Comparison of ENCODE assay signal across 8 mouse cellular contexts in the genomic region with DNA sequence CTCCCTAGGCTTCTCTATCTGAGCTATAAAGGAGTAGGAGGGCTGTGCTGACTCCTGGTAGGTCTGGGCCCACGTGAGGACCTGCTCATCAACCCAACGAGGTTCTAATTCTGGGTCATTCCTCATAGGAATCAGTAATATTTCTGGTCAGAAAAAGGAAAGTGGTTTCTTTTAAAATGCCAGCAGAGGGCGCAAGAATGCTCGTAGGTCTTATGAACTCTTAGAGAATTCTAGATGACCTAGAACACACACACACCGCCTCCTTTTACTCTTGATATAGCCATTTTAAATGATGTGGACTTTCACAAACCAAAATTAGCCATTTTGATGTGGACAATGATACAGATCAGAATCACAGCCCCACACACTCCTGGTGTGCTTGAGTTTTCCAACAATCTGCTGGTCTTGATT. TPM values are rescaled to one million over a fixed set of nuclear protein-coding genes. Genes with fewer than 3 reads are reported as not detected.
DNase-seq lines count a peak whose midpoint lies in the region; ATAC-seq and TF ChIP-seq lines count a peak whose summit lies in the region.

No protein-coding gene starts in this region.

- no peak for ATAC-seq in forebrain, embryonic 16.5 days
- ATAC-seq in heart, embryonic 15.5 days (replicated peaks; ENCODE audit: insufficient number of reproducible peaks, insufficient read depth, low FRiP score, low read depth) = no peak
- no peak for ATAC-seq in limb, embryonic 15.5 days (ENCODE audit: insufficient number of reproducible peaks, low FRiP score, low TSS enrichment, low read depth)
- ATAC-seq in neural tube, embryonic 12.5 days (ENCODE audit: low FRiP score, low read depth) = no peak

- no peak overlapping the region for H3K27ac ChIP-seq in forebrain, embryonic 10.5 days
- H3K27ac ChIP-seq in forebrain, embryonic 16.5 days (ENCODE audit: low read length) = no peak overlapping the region
- no peak overlapping the region for H3K27ac ChIP-seq in CH12.LX (ENCODE audit: insufficient read depth, low read depth)
- peak overlapping the region; percentile 45; the same call in 1 of the 2 replicates for H3K27ac ChIP-seq in heart, embryonic 15.5 days
- H3K27ac ChIP-seq in limb, embryonic 15.5 days = no peak overlapping the region
- no peak overlapping the region for H3K27ac ChIP-seq in neural tube, embryonic 12.5 days

- TF ChIP-seq RAD21 in CH12.LX (IDR thresholded peaks at IDR 0.05; ENCODE audit: low read depth, low read length) = peak; percentile 77

- H3K4me1 ChIP-seq in forebrain, embryonic 10.5 days = peaks cover 42% of the 10 kb centered on the region
- H3K4me1 ChIP-seq in forebrain, embryonic 16.5 days (replicated peaks; ENCODE audit: control insufficient read depth, insufficient read depth, low read length) = peaks cover 23% of the 10 kb centered on the region
- peaks cover 11 to 49% of the 10 kb centered on the region in 2 experiments for H3K4me1 ChIP-seq in CH12.LX (ENCODE audit: control insufficient read depth in 1 of 2, insufficient read depth in 2 of 2)
- peaks cover 26% of the 10 kb centered on the region for H3K4me1 ChIP-seq in heart, embryonic 15.5 days (replicated peaks)
- H3K4me1 ChIP-seq in limb, embryonic 15.5 days = peaks cover 27% of the 10 kb centered on the region
- H3K4me1 ChIP-seq in neural tube, embryonic 12.5 days = peaks cover 25% of the 10 kb centered on the region

- peak; percentile 35 to 89 for TF ChIP-seq CTCF in CH12.LX (conservative IDR thresholded peaks at IDR 0.05 in 1 of 2, IDR thresholded peaks at IDR 0.05 in 1 of 2; ENCODE audit: low read depth in 2 of 2, low read length in 2 of 2)

- peak; percentile 34 for DNase-seq in forebrain, embryonic 10.5 days (ENCODE audit: extremely low spot score, low spot score)
- peak; percentile 79 for DNase-seq in CH12.LX (ENCODE audit: extremely low read depth)
- DNase-seq in cerebellum, postnatal 25 days = peak; percentile 31 to 74
- no peak for DNase-seq in layer of hippocampus, adult 9-10 months (ENCODE audit: low spot score)

- TF ChIP-seq EP300 in CH12.LX (IDR thresholded peaks at IDR 0.05; ENCODE audit: low read length) = no peak

- H3K36me3 ChIP-seq in forebrain, embryonic 10.5 days (replicated peaks) = no peaks in the 10 kb centered on the region
- H3K36me3 ChIP-seq in forebrain, embryonic 16.5 days (ENCODE audit: control insufficient read depth, insufficient read depth) = no peaks in the 10 kb centered on the region
- H3K36me3 ChIP-seq in CH12.LX (replicated peaks in 1 of 2; ENCODE audit: control insufficient read depth in 1 of 2, insufficient read depth in 1 of 2, low read length in 1 of 2) = no peaks in the 10 kb centered on the region
- H3K36me3 ChIP-seq in heart, embryonic 15.5 days = no peaks in the 10 kb centered on the region
- no peaks in the 10 kb centered on the region for H3K36me3 ChIP-seq in limb, embryonic 15.5 days
- no peaks in the 10 kb centered on the region for H3K36me3 ChIP-seq in neural tube, embryonic 12.5 days

- H3K4me2 ChIP-seq in forebrain, embryonic 16.5 days (ENCODE audit: low read length) = no peak overlapping the region
- H3K4me2 ChIP-seq in CH12.LX (ENCODE audit: insufficient read depth, low read depth, poor library complexity, severe bottlenecking) = peak overlapping the region; percentile 60; the same call in 1 of the 2 replicates
- H3K4me2 ChIP-seq in heart, embryonic 15.5 days = peak overlapping the region; percentile 68
- H3K4me2 ChIP-seq in limb, embryonic 15.5 days = 0 out of 2 replicates have a peak overlapping the region, but pooled peaks have one; percentile 20
- peak overlapping the region; percentile 25; the same call in 1 of the 2 replicates for H3K4me2 ChIP-seq in neural tube, embryonic 12.5 days (replicated peaks)

- H3K27me3 ChIP-seq in forebrain, embryonic 10.5 days (ENCODE audit: poor library complexity, severe bottlenecking) = no peaks in the 10 kb centered on the region
- no peaks in the 10 kb centered on the region for H3K27me3 ChIP-seq in forebrain, embryonic 16.5 days (replicated peaks; ENCODE audit: control insufficient read depth, insufficient read depth, low read length)
- H3K27me3 ChIP-seq in CH12.LX (replicated peaks) = no peaks in the 10 kb centered on the region
- H3K27me3 ChIP-seq in heart, embryonic 15.5 days = no peaks in the 10 kb centered on the region
- no peaks in the 10 kb centered on the region for H3K27me3 ChIP-seq in limb, embryonic 15.5 days
- H3K27me3 ChIP-seq in neural tube, embryonic 12.5 days (replicated peaks) = no peaks in the 10 kb centered on the region

- no peaks in the 10 kb centered on the region for H3K79me2 ChIP-seq in CH12.LX (replicated peaks; ENCODE audit: control insufficient read depth, extremely low read depth, insufficient read depth, poor library complexity, severe bottlenecking)

- no peak for TF ChIP-seq POLR2A in CH12.LX (IDR thresholded peaks at IDR 0.05; ENCODE audit: low read depth, low read length)

- in situ Hi-C loops in CH12.LX (cut with MboI; ENCODE audit: low pct_ligation_motif_present, low pct_unique_long_range_greater_than_20kb, low sequenced_read_pairs) = loop anchor here (5.0 kb wide), 1 partner anchor 52 kb away; no protein-coding TSS in a partner anchor

- H3K9ac ChIP-seq in forebrain, embryonic 16.5 days (replicated peaks; ENCODE audit: low read depth, low read length) = no peak overlapping the region
- no peak overlapping the region for H3K9ac ChIP-seq in CH12.LX (ENCODE audit: insufficient read depth, low read depth)
- H3K9ac ChIP-seq in heart, embryonic 15.5 days = no peak overlapping the region
- H3K9ac ChIP-seq in limb, embryonic 15.5 days = no peak overlapping the region
- H3K9ac ChIP-seq in neural tube, embryonic 12.5 days = no peak overlapping the region

- dilution Hi-C loops in CH12.LX (cut with MboI; ENCODE audit: extremely low pct_ligation_motif_present, extremely low pct_unique_long_range_greater_than_20kb, low sequenced_read_pairs) = no loop called here

- 8% methylated on average over 5 of the region's 5 CpGs for WGBS in forebrain, embryonic 10.5 days
- WGBS in forebrain, embryonic 16.5 days = 2% methylated on average over 5 of the region's 5 CpGs
- WGBS in heart, embryonic 15.5 days = 3% methylated on average over 5 of the region's 5 CpGs
- WGBS in limb, embryonic 15.5 days = 3% methylated on average over 5 of the region's 5 CpGs
- 7% methylated on average over 5 of the region's 5 CpGs for WGBS in neural tube, embryonic 12.5 days

- no peaks in the 10 kb centered on the region for H3K9me3 ChIP-seq in forebrain, embryonic 10.5 days
- H3K9me3 ChIP-seq in forebrain, embryonic 16.5 days (ENCODE audit: control insufficient read depth, low read length) = no peaks in the 10 kb centered on the region
- no peaks in the 10 kb centered on the region for H3K9me3 ChIP-seq in CH12.LX (replicated peaks; ENCODE audit: low read length)
- H3K9me3 ChIP-seq in heart, embryonic 15.5 days (replicated peaks) = no peaks in the 10 kb centered on the region
- no peaks in the 10 kb centered on the region for H3K9me3 ChIP-seq in limb, embryonic 15.5 days
- no peaks in the 10 kb centered on the region for H3K9me3 ChIP-seq in neural tube, embryonic 12.5 days

- peak overlapping the region; percentile 57; the same call in 1 of the 2 replicates for H3K4me3 ChIP-seq in forebrain, embryonic 10.5 days
- H3K4me3 ChIP-seq in forebrain, embryonic 16.5 days (replicated peaks; ENCODE audit: low read length) = no peak overlapping the region
- H3K4me3 ChIP-seq in CH12.LX (replicated peaks in 1 of 3; ENCODE audit: low read depth in 2 of 3, low read length in 2 of 3, poor library complexity in 1 of 3) = no peak overlapping the region
- peak overlapping the region; percentile 21 for H3K4me3 ChIP-seq in heart, embryonic 15.5 days
- no peak overlapping the region for H3K4me3 ChIP-seq in limb, embryonic 15.5 days
- H3K4me3 ChIP-seq in neural tube, embryonic 12.5 days = no peak overlapping the region

TF ChIP-seq in CH12.LX, 34 proteins besides CTCF, POLR2A, EP300 and RAD21 (continues in another document):
- TF ChIP-seq GABPA (IDR thresholded peaks at IDR 0.05; ENCODE audit: insufficient replicate concordance, low read depth, low read length) (no peak), KAT2A (IDR thresholded peaks at IDR 0.05; ENCODE audit: insufficient replicate concordance, low read length) (no peak), JUND (conservative IDR thresholded peaks at IDR 0.05; ENCODE audit: low read depth, low read length) (no peak)

RNA-seq across cellular contexts. Expression of gene Scd3, which starts 42.7 kb away (rescaled TPM):
- 0.22 and 0.59 TPM in 2 replicates for polyA plus RNA-seq in forebrain, embryonic 10.5 days (2016; fragmentation: Nextera tagmentation; extraction: Ambion mirVana)
- 1.8 and 2.1 TPM in 2 replicates for polyA plus RNA-seq in forebrain, embryonic 16.5 days (2015; fragmentation: Nextera tagmentation; extraction: Ambion mirVana)
- 0.04 TPM in 1 of 2 replicates, not detected in the other for total RNA-seq in CH12.LX (2012; rRNA removed)
- total RNA-seq in CH12.LX (2014; rRNA removed) = not detected in 2 replicates
- polyA plus RNA-seq in CH12.LX (2012; ENCODE audit: insufficient read length, low read depth) = 0.11 TPM in 1 of 2 replicates, not detected in the other
- 0.25 and 0.29 TPM in 2 replicates for polyA plus RNA-seq in heart, embryonic 15.5 days (2015; fragmentation: Nextera tagmentation; extraction: Ambion mirVana)
- 0.15 and 0.29 TPM in 2 replicates for polyA plus RNA-seq in limb, embryonic 15.5 days (2015; fragmentation: Nextera tagmentation; extraction: Ambion mirVana)
- 1.3 and 1.6 TPM in 2 replicates for polyA plus RNA-seq in neural tube, embryonic 12.5 days (2016; fragmentation: Nextera tagmentation; extraction: Ambion mirVana)

RNA-seq across cellular contexts. Expression of gene Scd2, which starts 47.7 kb away (rescaled TPM):
- 369 and 403 TPM in 2 replicates for polyA plus RNA-seq in forebrain, embryonic 10.5 days (2016; fragmentation: Nextera tagmentation; extraction: Ambion mirVana)
- polyA plus RNA-seq in forebrain, embryonic 16.5 days (2015; fragmentation: Nextera tagmentation; extraction: Ambion mirVana) = 290 and 318 TPM in 2 replicates
- 204 and 212 TPM in 2 replicates for total RNA-seq in CH12.LX (2012; rRNA removed)
- total RNA-seq in CH12.LX (2014; rRNA removed) = 123 and 205 TPM in 2 replicates
- 274 and 408 TPM in 2 replicates for polyA plus RNA-seq in CH12.LX (2012; ENCODE audit: insufficient read length, low read depth)
- polyA plus RNA-seq in heart, embryonic 15.5 days (2015; fragmentation: Nextera tagmentation; extraction: Ambion mirVana) = 131 and 164 TPM in 2 replicates
- polyA plus RNA-seq in limb, embryonic 15.5 days (2015; fragmentation: Nextera tagmentation; extraction: Ambion mirVana) = 200 and 221 TPM in 2 replicates
- polyA plus RNA-seq in neural tube, embryonic 12.5 days (2016; fragmentation: Nextera tagmentation; extraction: Ambion mirVana) = 353 and 371 TPM in 2 replicates

RNA-seq across cellular contexts. Expression of gene Pkd2l1, which starts 53.5 kb away (rescaled TPM):
- polyA plus RNA-seq in forebrain, embryonic 10.5 days (2016; fragmentation: Nextera tagmentation; extraction: Ambion mirVana) = 0.14 and 0.16 TPM in 2 replicates
- polyA plus RNA-seq in forebrain, embryonic 16.5 days (2015; fragmentation: Nextera tagmentation; extraction: Ambion mirVana) = not detected in 2 replicates
- 0.04 TPM in 1 of 2 replicates, not detected in the other for total RNA-seq in CH12.LX (2012; rRNA removed)
- not detected in 2 replicates for total RNA-seq in CH12.LX (2014; rRNA removed)
- polyA plus RNA-seq in CH12.LX (2012; ENCODE audit: insufficient read length, low read depth) = 0.07 TPM in 2 replicates
- not detected in 2 replicates for polyA plus RNA-seq in heart, embryonic 15.5 days (2015; fragmentation: Nextera tagmentation; extraction: Ambion mirVana)
- polyA plus RNA-seq in limb, embryonic 15.5 days (2015; fragmentation: Nextera tagmentation; extraction: Ambion mirVana) = not detected in 2 replicates
- 1.8 and 1.9 TPM in 2 replicates for polyA plus RNA-seq in neural tube, embryonic 12.5 days (2016; fragmentation: Nextera tagmentation; extraction: Ambion mirVana)

Comparison
In these comparisons a context has a peak if more than half of its experiments do, and no peak if none do; other contexts are left out.
1. H3K4me3 ChIP-seq: peak in forebrain, embryonic 10.5 days (single experiment) and heart, embryonic 15.5 days (single experiment); none in forebrain, embryonic 16.5 days (single experiment), CH12.LX (0 of 3), limb, embryonic 15.5 days (single experiment) and neural tube, embryonic 12.5 days (single experiment).